Mouse (Mus musculus) naive thymus-derived CD4-positive, alpha-beta T cell, adult 2 months (primary cell): Measurements from ENCODE around the gene Rps23.
"Not testable (repeated sequence)": the region's sequence is repeated elsewhere in the genome, so short reads cannot be mapped to it uniquely, and the experiment has no call there.

Source experiments
- DNase-seq: peaks from one replicate; pipeline ENCODE4 v3.0.0-alpha.2; 2011; ENCODE audit warnings: low read depth

Gene Rps23

DNA sequence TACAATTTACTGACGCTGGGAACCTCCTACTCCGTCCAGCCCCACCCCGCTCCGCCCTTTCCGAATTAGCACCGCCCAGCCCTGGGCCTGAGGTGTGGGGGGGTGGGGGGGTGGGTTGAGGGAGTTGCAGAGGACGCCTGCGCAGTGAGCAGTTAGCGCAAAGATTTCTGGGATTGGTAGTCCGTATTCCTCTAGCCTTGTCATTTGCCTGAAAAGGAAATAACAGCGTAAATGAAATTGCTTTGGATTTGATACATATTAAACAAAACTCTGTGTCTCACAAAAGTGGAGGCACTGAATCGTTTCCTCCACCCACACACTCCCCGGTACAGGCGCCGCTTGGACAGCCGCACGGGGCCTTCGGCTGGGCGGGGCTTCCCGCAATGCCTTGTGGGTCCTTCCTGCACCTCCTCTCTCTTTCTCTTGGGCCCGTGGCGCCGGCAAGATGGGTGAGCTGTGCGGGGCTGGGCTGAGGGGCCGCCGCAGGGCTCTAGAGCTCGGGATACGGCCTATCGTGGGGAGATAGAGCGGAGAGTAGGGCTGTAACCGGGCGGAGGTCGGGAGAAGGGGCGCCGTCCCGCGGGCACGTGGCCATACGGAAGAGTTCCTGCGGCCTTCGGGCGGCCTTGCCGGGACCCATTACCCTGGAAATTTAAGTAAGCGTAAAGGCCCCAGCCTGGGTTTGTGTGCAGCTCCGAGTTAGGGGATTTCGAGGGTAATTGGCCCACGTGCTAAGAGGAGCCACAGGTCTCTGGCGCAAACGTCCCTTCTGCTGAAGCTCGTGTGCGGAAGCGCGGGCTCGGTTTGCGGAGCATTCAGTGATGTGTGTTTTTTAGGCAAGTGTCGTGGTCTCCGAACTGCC lies at the start of gene Rps23:
TSS of gene Rps23 (plus strand) at position 208 of the 862 bp plus-strand sequence.
- peak; percentile 98 for DNase-seq

DNA sequence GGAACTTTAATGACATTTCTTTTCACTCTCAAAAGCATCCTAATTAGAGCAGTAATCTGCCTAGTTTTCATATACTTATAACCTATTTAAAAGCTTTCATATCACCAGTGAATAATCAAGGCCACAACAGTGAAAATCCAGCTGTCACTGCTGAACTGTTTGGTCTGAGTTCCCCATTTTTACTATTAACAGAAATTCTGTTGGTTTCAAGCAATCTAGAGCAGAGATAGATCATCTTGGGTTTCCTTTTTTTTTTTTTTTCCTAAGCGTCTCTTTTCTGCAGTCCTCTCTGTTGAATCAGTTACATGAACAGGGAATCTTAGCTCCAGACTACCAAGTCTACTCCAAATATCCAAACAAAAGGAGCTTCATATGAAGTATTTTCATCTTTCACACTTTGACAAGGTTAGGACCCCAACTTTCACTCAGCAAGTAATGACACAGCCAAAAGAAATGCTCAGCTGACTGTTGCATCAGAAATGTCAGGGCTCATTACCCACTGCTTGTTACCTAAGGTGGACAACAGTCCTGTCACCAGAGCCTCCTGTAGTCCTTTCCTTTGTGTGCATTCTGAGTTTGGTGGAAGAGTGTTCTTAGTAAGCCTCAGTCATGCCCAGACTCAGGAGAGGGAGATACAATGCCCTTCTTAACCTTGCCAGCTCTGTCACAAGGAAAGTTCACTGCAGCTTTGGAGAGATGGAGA lies 40.9 kb upstream of the Rps23 start:
- DNase-seq: no peak

DNA sequence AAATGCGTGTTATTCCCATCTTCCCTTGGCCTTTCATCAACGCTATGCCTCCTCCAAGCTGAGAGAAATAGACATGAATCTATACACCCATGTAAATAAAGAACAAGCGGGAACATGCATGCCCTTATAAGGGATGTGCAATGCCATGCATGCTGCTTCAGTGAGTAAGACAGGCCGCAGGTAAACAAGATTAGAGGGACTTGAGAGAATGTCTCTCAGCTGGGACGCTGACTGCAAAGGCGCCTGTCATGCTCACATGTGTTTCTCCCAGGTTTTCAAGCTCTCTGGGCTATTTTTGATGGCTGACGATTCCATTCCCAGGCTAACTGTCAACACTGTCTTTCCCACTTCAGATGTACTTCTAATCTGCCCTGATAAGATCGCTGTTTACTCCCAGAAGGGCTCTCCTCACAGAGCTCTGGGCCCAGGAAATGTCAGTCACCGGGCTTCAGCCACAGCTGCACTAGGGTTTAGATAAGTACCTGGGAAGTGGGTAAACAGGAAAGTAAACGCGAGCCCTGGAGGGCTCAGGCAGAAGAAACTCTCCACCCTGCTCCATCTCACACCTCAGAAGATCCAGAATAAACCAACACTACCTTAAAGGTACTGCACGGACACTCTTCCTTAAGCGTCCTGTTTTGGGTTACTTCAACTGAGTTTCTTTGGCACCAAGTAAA lies 36.8 kb upstream of the Rps23 start:
- DNase-seq: no peak

DNA sequence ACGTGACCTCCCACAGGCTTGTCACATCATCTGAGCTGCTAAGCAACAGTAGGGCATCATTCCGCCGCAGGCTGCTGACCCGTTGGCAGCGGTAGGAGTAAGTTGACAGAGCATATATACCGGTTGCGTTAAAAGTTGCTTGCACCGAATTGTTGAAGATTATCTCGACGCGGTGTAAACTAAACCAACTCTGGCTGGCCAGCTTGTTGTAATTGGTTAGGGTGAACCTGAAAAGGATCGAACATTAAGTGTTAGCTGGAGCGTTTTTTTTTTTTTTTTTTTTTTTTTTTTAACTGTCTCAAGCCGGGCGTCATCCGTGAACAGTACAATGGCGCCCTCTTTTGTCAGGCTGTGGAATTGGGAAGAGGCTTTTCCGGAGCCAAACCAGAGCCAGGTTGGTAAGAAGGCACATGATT lies 36.2 kb upstream of the Rps23 start:
- peak; percentile 71 for DNase-seq

DNA sequence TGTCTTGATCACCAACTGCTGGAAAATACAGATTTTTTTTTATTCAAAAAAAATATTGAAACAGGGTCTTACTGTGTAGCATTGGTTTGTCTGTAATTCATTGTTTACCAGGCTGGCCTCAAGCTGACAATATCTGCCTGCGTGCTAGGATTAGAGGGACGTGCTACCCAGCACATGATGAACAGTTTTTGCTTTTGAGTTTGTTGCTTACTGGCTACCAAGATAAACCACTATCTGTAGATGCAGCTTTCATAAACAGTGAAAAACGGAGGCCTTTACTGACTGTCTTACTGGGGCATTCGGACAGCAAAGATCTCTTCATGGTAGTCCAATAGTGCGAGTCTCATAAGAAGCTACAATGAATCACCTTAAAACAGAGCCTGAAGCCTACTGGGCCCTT lies 32.6 kb upstream of the Rps23 start:
- no peak for DNase-seq

DNA sequence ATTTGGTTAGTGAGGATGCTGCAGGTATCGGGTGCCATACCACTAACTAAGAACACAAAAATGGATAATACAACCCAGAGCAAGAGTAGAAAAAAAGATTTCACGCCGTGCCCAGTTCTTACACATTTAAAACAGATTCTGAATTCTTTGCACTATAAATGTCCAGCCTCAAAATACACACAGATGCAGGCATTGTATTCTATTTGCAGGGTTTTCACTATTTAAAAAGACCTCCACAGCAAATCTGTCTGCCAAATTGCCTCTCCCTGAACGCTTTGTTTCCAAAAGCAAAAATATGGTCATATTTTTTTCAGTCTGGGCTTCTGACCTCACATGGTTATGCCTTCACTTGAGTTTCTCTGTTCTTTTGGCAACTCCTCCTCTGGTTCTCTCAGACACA lies 27.9 kb upstream of the Rps23 start:
- no peak for DNase-seq

DNA sequence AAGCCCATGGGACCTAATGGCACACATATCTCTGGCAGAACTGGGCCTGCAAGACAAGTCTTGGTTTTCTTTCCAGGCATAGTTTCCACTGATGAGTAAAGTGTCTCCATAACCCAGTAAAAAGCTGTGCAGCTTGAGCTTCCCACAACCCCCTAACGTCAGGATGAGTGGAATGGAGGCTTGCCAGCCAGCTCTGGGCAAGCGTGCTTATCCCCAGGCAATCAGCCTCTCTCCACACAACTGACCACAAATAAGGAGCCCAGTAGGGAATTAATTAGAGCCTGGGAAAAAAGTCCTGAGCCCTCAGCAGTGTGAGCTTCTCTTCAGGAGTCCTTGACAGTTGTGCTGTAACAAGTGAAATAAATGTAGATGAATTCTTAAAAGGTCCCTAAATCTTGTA lies 26.7 kb upstream of the Rps23 start:
- no peak for DNase-seq

DNA sequence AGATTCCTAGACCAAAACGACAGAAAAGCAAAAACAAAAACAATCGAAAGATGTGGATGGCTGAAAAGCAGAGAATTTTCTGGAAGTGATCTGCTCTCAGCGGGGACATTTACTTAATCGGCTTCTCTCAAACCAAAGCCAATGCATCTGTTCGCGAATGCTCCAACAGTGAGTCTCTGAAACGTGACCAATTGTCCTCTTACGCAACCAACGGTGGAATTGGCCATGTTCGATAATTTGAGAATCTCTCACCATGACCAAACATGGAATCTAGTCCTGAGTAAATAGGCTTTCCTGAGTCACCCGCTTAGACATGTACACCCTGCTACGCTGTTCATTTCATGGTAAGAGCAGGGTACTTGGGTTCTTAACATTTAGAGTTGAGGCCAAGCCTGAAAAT lies 25.9 kb upstream of the Rps23 start:
- DNase-seq: no peak

DNA sequence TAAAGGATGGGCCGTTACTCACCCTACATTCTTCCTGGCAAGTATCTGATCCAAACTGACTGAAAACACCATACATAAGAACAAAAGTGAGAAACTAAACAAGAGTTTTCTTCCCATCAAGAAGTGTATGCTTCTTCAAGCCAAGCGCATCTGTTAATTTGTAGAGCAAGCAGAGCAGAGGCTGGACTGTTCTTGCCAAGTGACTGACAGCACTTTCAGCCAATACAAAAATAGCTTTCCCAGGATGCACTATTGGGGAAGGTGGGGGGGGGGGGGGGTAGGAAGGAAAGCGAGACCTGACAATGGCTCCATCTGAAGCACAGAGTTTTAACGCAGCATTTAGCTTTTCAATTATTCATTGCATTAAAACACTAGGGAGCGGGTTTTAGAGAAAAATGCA lies 17.6 kb upstream of the Rps23 start, which contains the start of gene Atp6ap1l:
TSS of gene Atp6ap1l (minus strand) at position 180 of the 400 bp plus-strand sequence.
- no peak for DNase-seq

DNA sequence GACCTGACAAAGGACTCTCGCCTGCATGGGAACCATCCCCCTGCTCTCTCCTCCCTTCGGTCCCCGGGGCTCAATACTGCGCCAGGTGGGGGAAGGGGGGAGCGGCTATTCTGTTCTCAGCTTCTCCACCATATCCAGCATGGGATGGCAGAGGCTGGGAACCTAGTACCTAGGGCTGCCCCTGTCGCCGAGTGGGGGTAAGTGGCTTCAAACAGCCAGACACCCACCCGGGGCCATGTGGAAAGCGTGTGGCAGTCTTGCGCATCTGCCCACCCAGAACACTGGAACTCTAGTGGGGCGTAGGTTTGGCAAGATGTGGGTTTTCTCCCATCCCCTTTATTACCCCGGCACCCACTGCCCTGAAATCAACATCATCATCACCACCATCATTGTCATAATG lies 15.4 kb upstream of the Rps23 start:
- DNase-seq: no peak

DNA sequence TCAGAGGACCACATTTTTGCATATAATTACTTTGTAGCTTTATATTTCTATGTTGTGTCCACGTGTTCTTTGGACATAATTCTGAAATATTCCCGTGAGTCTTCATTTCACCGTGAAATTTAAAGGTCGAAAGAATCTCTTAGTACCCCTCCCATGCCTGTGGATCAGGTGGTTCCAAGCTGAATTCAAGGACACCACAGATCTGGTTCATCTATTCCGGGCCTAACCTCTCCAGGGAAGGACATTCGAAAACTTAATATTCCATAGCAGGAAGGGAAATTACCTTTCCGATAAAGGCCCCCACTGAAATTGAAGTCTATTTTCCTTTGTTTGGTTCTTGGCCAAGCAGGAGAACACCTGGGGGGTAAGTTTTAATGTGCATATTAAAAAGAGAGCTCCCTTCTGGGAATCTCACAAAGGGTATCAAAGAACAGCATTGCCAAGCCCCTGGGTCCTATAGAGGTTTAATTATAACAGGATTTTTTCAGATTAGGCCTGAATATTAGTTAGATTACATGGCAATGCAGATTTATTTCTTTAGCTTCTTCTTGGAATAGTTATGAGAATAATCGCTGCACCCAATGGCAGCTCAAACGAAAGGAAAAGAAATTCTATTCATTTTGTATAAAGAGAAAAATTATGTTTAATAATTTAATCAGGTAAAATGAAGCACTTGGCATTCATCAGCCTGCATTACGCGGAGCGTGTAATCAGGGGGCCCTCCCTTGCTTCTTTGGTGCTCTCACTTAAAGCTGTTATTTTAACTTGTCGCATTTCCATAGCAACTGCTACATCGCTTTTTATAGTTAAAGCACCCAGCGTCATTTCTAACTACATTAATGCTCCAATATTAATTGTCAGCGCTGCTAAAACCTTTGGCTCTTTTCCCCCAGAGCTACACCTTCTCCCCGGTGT lies 9.7 kb upstream of the Rps23 start:
- DNase-seq: no peak

DNA sequence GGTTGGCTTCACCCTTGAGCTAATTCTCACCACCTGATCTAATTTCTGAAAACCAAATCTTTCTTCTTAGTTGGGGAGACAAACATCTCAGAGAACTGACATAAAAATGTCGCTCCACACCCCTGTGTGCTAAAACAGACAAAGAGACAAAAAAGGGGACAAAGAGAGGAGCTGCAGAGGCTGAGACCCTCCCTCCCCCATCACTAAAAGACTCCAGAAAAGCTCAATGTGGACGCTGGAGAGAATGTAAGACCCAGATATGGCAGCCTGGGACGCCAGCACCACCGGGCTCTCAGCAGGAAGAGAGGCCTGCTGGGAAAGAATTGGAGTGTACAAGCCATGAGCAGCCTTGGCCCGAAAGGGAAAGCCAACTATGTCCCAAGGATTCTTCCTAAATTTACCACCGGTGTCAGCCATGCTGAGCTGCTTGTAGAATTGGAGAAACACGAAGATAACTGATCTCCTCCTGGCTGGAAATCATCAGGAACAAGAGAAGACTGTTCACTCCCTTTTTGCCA lies 9.0 kb upstream of the Rps23 start:
- no peak for DNase-seq

DNA sequence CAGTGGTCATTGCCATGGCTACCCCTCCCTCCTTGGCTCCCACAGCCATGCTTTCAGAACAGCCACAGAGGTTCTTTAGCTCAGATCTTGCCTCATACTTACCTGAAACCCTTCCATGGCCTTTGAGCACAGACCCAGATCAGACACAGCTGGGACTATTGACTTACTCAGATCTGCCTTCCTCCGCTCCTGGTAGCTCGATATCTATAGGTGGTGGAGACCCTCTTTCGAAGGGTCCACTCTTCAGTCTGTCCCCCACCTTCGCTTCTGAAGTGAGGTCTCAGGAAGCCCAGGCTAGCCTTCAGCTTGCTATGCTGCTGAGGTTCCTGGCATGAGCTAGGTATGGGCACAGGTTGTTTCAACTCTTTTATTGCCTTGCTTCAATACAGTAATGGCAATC lies 8.0 kb upstream of the Rps23 start:
- no peak for DNase-seq

DNA sequence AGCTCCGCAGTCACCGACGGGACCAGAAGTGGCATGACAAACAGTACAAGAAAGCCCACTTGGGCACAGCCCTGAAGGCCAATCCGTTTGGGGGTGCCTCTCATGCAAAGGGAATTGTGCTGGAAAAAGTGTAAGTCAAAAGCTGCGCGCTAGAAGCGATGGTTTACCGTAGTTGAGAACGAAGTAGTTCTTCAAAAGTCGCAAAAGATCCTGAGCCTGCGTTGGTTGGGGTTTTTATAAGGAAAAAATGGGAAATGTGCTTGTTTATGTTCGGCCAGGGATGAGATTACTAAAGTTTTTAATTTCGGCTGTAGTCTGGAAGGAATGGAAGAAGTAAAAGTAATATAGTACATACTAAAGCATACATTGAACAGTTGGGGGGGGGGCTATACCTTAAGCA lies 859 bp downstream of the Rps23 start:
- peak; percentile 29 for DNase-seq

DNA sequence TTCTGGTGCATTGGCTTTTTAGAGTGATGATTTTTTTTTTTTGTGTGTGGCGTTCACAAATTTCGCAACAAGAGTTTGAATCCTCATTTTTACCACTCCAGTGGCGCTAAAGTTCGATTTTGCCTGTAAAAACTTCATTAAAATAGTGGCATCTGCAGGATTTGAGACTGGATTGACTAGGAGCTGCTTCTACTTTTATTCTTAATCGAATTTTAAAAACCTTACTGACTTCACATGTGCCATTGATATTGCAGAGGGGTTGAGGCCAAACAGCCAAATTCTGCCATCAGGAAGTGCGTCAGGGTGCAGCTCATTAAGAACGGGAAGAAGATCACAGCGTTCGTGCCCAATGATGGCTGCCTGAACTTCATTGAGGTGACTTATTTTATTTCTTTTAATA lies 1.3 kb downstream of the Rps23 start:
- DNase-seq: no peak

DNA sequence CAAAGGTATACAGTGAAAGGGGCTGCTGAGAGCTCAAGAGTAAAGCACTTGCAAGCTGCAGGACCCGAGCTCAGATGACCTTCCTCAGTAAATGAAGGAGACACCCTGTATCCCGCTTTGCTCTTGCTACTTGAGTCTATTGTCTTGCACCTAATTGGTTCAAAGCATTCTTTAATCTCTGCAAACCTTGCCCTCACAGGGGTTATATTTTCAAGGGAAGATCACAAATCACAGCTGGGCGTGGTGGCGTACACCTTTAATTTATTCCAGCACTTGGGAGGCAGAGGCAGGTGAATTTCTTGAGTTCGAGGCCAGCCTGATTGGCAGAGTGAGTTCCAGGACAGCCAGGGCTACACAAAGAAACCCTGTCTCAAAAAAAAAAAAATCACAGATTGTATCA lies 2.4 kb downstream of the Rps23 start:
- DNase-seq: peak; percentile 9

DNA sequence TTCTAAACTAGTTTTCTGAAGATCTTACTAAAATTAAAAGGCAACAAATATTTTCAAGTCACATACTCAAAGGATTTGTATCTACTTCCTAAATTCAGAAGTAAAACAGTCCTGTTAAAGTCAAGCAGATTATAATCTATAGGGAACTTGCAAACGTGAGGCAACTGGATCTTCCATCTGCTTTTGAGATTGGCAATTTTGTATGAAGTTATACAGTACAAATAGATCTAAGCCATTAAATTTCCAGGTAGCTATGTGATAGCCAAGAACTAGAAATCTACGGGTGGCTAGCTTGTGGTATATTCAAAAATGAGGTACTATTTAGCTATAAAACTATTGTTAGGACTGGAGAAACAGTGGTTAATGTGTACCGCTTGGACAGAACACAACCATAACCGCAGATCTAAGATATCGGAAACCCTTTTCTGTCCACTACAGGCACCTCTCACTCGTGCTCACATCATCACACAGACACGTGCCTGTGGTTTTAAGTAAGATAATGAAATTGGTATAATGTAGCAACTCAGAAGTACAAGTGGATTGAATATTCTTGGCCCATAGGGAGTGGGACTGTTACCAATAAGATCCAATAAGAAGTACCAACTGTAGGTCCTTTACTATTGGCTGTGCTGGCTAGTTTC lies 3.5 kb downstream of the Rps23 start:
- DNase-seq: peak; percentile 9

DNA sequence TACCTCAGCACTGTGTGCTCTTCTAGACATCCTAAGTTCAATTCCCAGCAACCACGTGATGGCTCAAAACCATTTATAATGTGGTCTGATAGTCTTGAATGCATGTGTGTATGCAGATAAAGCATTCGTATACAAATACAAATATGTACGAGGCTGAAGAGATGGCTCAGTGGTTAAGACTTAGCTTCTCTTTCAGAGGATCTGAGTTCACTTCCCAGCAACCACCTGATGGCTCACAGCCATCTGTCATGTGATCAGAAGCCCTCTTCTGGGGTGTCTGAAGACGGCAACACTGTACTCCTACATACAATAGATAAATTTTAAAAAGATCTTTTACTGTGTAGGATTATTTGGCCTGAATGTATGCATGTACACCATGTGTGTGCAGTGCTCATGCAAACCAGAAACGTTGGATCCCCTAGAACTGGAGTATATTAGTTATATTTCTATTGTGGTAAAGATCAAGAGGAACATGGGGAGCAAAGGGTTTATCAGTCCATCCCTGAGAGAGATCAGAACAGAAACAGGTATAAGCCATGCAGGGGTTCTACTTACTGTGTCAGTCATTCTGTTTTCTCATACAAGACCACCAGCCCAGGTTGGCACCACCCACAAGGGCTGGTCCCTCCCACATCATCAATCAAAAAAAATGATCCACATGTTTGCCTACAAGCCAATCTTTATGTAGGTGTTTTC lies 4.3 kb downstream of the Rps23 start:
- peak; percentile 9 for DNase-seq

DNA sequence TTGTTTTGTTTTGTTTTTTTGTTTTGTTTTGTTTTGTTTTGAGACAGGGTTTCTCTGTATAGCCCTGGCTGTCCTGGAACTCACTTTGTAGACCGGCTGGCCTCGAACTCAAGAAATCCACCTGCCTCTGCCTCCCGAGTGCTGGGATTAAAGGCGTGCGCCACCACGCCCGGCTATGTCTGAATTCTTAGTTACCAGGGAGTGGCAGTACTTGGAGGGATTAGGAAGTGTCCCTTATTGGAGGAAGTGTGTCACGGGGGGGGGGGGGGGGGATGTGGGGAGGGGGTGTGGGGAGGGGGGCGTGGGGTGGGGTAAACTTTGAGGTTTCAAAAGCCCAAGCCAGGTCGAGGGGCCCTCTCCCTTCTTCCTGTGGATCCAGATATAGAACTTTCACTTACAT lies 5.5 kb downstream of the Rps23 start:
- not testable (repeated sequence) for DNase-seq

DNA sequence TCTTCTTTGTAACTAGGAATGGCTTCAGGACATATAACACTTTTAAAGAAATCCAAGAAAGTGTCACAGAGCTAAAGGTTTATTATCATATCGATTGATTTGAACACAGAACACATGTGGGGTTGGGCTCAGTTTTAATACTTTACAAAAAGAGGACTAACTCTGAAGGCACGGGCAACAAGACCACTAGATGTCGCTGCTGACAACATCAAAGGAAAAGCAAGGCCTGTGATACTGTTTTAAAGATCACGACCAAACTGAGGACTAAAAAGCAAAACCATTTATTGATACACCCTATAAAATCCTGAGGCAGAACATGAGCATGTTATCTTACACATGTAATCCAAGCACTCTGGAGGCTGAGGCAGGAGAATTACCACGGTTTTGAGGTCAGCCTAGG lies 7.1 kb downstream of the Rps23 start:
- peak; percentile 88 for DNase-seq
